Mouse (Mus musculus) heart, postnatal 4 days (tissue): ENCODE measurements around the gene Ttc30a2. TPM values are rescaled to one million over a fixed set of nuclear protein-coding genes. Genes with fewer than 3 reads are reported as not detected.
A peak's percentile ranks its signal among the peaks of the same experiment; 100 is the strongest.

ENCODE experiments used
- DNase-seq: peaks from one replicate; pipeline ENCODE4 v3.0.0; 2021
- total RNA-seq, 2 experiments: library from RNA; stranded (reverse); gene quantifications; 2 replicates each; pipeline ENCODE4 v1.2.3; 2021

The Ttc30a2 gene
- 1 to 10 TPM in 1 of 2 experiments, under 1 TPM in 1; 0.88 to 1.7 TPM for total RNA-seq

GRCm38 (mm10) chr2:75977752-75978368 is at the start of gene Ttc30a2:
Gene Ttc30a2 (minus strand): TSS chr2:75978170.
- DNase-seq = peak; percentile 67

- DNase-seq = no peak
Observed at GRCm38 (mm10) chr2:76016890-76017289, 38.9 kb upstream of the Ttc30a2 start.

GRCm38 (mm10) chr2:76016136-76016535 is 38.2 kb upstream of the Ttc30a2 start:
- DNase-seq = no peak

GRCm38 (mm10) chr2:76015460-76015859 is 37.5 kb upstream of the Ttc30a2 start:
- no peak for DNase-seq

- no peak for DNase-seq
Observed at GRCm38 (mm10) chr2:76014659-76015058, 36.7 kb upstream of the Ttc30a2 start.

GRCm38 (mm10) chr2:76006194-76006593 is 28.2 kb upstream of the Ttc30a2 start:
- DNase-seq = no peak

- no peak for DNase-seq
Observed at GRCm38 (mm10) chr2:76002899-76003298, 24.9 kb upstream of the Ttc30a2 start.

- peak; percentile 77 for DNase-seq
Observed at GRCm38 (mm10) chr2:76001392-76001791, 23.4 kb upstream of the Ttc30a2 start.

- peak; percentile 29 for DNase-seq
Observed at GRCm38 (mm10) chr2:75999636-76000035, 21.7 kb upstream of the Ttc30a2 start.

GRCm38 (mm10) chr2:75998692-75999091 is 20.7 kb upstream of the Ttc30a2 start:
- no peak for DNase-seq

- peak; percentile 13 for DNase-seq
Observed at GRCm38 (mm10) chr2:75997726-75998125, 19.8 kb upstream of the Ttc30a2 start.

- no peak for DNase-seq
Observed at GRCm38 (mm10) chr2:75994841-75995240, 16.9 kb upstream of the Ttc30a2 start.

- DNase-seq = no peak
Observed at GRCm38 (mm10) chr2:75991581-75992205, 13.7 kb upstream of the Ttc30a2 start.

- DNase-seq = peak; percentile 85
Observed at GRCm38 (mm10) chr2:75990885-75991539, 13.0 kb upstream of the Ttc30a2 start.

GRCm38 (mm10) chr2:75989694-75990093 is 11.7 kb upstream of the Ttc30a2 start:
- no peak for DNase-seq

- no peak for DNase-seq
Observed at GRCm38 (mm10) chr2:75988779-75989363, 10.9 kb upstream of the Ttc30a2 start.

- no peak for DNase-seq
Observed at GRCm38 (mm10) chr2:75988378-75988777, 10.4 kb upstream of the Ttc30a2 start.

GRCm38 (mm10) chr2:75987739-75988138 is 9.8 kb upstream of the Ttc30a2 start:
- DNase-seq = peak; percentile 18

GRCm38 (mm10) chr2:75985124-75985523 is 7.2 kb upstream of the Ttc30a2 start:
- peak; percentile 57 for DNase-seq

GRCm38 (mm10) chr2:75983847-75984246 is 5.9 kb upstream of the Ttc30a2 start:
- no peak for DNase-seq

GRCm38 (mm10) chr2:75983091-75983490 is 5.1 kb upstream of the Ttc30a2 start:
- DNase-seq = no peak

- no peak for DNase-seq
Observed at GRCm38 (mm10) chr2:75982626-75983025, 4.7 kb upstream of the Ttc30a2 start.

GRCm38 (mm10) chr2:75981440-75982081 is 3.6 kb upstream of the Ttc30a2 start, which contains the start of gene Ttc30a1:
Gene Ttc30a1 (minus strand): TSS chr2:75981967.
- DNase-seq = peak; percentile 76
